Mouse (Mus musculus) gastrocnemius, postnatal 4 days (tissue): ENCODE measurements at regions not wholly inside any gene's neighbourhood (a gene's known extent, or its start where the extent isn't known, plus 50 kb on each side); places are given as distances from the start of the nearest gene placed in this dataset.

Experiments used
- DNase-seq, 2 experiments: peaks; one replicate each; pipeline ENCODE4 v3.0.0; 2021 to 2022; ENCODE audit warnings: low spot score in 2 of 2, mixed read lengths in 2 of 2

GRCm38 (mm10) chr13:42358588-42358987 lies 57.3 kb downstream of the Edn1 start:
- DNase-seq = no peak

- no peak for DNase-seq
These were observed 66.6 kb downstream of the Edn1 start for GRCm38 (mm10) chr13:42367655-42368554.

- no peak for DNase-seq
These were observed 68.5 kb downstream of the Edn1 start for GRCm38 (mm10) chr13:42369826-42370225.

- no peak for DNase-seq
These were observed 70.9 kb downstream of the Edn1 start for GRCm38 (mm10) chr13:42372201-42372600.

GRCm38 (mm10) chr13:42374181-42374596 lies 72.9 kb downstream of the Edn1 start:
- no peak for DNase-seq

- DNase-seq = no peak
These were observed 78.4 kb downstream of the Edn1 start for GRCm38 (mm10) chr13:42379675-42380074.

GRCm38 (mm10) chr13:42383099-42383498 lies 81.8 kb downstream of the Edn1 start:
- DNase-seq = no peak

- no peak for DNase-seq
These were observed 89.1 kb downstream of the Edn1 start for GRCm38 (mm10) chr13:42390389-42390788.

- no peak for DNase-seq
These were observed 90.2 kb downstream of the Edn1 start for GRCm38 (mm10) chr13:42391330-42392005.

- no peak for DNase-seq
These were observed 91.4 kb downstream of the Edn1 start for GRCm38 (mm10) chr13:42392701-42393100.

GRCm38 (mm10) chr13:42394572-42394971 lies 93.3 kb downstream of the Edn1 start:
- no peak for DNase-seq

GRCm38 (mm10) chr13:42401513-42401912 lies 100.2 kb downstream of the Edn1 start:
- DNase-seq = no peak

GRCm38 (mm10) chr13:42403231-42404020 lies 102.2 kb downstream of the Edn1 start:
- peak in 1 of 2 experiments; percentile 10 for DNase-seq

GRCm38 (mm10) chr13:42412652-42413282 lies 111.5 kb downstream of the Edn1 start:
- no peak for DNase-seq

GRCm38 (mm10) chr13:42446921-42447320 lies 145.6 kb downstream of the Edn1 start:
- no peak for DNase-seq

- no peak for DNase-seq
These were observed 152.4 kb downstream of the Edn1 start for GRCm38 (mm10) chr13:42453665-42454064.

- DNase-seq = no peak
These were observed 158.6 kb downstream of the Edn1 start for GRCm38 (mm10) chr13:42459892-42460291.

GRCm38 (mm10) chr13:42478825-42479224 lies 177.5 kb downstream of the Edn1 start:
- DNase-seq = no peak

GRCm38 (mm10) chr13:42490956-42491680 lies 189.3 kb upstream of the Phactr1 start:
- DNase-seq = no peak

- DNase-seq = no peak
These were observed 186.1 kb upstream of the Phactr1 start for GRCm38 (mm10) chr13:42494371-42494770.
